Mouse (Mus musculus) yolk sac, embryonic 10.5 days (tissue): Measurements from ENCODE around the gene Cep57l1.

Experiments used
- DNase-seq: peaks from one replicate; pipeline ENCODE4 v3.0.0-alpha.2; 2017; ENCODE audit warnings: low spot score

Gene Cep57l1

DNA sequence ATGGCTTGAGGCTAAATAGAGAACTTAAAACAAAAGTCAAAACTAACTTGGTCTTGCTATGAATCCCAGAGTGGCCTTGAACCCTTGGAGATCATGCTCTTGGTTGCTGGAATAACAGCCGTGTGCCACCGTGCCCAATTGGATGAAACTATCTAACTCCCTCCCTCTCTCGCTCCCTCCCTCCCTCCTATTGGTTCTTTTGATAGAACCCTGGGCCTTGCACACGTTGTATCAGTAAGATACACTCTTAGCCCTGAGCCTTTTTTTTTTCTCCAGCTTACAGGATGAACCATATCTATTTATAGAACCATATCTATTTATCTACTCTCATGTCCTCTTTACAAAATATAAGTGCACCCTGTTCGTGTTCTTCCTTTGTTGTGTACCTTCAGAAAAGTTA lies 6.8 kb upstream of the Cep57l1 start:
- DNase-seq, result no peak

DNA sequence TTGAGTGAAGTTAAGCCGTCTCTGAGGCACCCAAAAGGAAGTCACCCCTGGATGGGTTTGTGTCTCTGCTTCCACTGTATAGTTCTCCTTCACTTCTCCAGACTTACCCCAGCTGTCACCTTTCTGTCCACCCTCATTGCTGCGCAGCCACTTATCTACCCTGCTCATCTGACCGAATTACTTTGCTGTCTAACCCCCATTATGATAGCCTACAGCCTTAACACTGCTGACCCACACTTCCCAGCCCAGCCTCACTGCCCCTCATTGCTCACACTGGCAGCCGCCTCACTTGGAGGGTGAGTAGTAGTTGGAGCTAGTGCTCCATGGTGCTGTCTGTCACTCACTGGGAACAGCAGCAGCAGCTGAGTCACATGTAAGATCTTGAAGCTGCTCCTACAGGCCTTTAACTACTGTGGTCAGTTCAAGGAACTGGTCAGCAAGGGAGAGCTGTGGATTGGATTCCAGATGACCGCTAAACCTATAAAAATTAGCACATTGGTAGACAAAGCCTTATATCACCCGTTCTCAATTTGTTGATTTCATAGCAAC lies 4.7 kb upstream of the Cep57l1 start:
- no peak for DNase-seq

DNA sequence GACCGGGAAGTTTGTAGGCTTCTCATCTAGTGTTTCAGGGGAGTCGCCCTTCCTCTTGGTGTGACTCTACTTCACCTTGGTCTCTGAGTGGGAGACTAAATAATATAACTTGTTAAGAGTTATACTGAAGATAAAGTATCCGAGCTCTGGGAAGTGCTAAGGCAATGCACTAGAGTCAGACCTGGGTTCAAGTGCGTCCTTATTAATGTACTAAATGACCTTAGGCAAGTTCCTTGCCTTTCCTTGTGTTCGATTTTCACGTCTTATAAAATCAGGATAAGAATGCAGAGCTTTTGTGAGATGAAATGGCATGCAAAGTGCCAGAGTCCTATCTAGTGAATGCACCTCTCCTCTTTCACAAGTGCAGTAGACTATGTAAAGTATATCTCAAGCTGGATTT lies 2.9 kb upstream of the Cep57l1 start:
- DNase-seq, result no peak

DNA sequence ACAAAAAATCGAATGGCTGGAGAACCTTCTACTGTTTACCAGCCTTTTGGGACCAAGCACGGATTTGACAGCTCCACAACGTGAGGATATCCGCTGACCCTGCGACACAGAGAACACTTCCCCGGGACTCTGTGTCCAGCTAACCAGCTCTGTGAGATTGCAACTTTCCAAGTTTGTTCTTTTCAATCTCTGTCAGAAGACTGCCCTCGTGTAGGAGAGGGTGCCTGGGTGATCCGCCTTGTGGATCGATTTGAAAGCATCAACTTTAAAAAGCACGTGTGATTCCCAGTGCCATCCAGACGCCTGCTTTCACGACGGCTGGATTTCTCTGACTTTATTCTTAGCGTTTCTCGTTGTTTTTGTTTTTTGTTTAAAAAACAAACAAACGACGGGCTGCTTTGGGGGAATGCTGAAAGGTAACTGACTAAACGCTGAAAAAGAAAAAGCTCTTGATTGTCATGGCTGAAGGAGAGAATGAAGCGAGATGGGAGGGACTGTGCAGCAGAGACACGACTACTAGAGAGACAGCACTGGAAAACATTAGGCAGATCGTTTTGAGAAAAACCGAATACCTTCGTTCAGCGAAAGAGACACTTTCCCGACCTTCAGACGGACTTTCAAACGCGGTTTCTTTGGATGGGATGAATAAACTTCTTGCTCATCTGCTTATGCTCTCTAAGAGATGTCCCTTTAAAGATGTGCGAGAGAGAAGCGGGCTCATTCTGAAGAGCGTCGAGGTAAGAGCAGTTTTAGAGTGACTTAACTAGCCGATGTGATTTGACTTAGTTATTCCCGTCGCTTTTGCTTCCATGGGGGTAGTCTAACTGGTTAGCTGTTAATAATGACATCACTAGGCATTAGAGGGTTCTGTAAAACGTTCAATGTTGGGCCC lies 1.1 kb upstream of the Cep57l1 start:
- peak; percentile 21 for DNase-seq

DNA sequence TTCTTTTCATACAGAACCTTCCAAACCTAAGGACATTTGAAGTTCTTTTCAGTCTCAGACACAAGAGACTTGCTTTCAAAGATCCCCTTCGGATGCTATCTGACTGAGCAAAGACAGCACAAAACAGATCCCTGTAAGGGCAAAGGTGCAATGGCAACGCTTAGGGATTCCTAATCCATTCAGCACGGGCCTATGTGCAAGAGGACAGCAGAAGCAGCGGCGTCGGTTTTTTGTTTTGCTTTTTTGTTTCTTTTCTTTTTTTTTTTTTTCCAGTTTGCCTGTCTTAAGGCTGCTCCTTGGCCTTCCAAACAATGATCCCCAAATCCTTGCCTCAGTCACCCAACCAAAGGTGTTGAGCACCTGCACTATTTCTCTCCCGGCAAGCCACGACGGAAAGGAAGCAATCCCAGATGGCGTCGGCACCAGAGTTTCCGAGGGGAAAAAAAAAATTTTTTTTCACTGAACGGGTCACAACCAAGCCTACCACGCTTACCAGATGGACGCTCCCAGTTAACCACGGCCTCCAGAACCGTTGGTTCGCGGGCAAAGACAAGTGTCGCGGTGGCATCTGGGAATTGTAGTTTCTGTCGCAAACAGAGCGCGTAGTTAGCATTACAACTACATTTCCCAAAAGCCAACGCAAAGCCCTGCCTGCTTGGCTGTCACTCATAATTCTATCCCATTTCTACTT lies 446 bp downstream of the Cep57l1 start:
- no peak for DNase-seq

DNA sequence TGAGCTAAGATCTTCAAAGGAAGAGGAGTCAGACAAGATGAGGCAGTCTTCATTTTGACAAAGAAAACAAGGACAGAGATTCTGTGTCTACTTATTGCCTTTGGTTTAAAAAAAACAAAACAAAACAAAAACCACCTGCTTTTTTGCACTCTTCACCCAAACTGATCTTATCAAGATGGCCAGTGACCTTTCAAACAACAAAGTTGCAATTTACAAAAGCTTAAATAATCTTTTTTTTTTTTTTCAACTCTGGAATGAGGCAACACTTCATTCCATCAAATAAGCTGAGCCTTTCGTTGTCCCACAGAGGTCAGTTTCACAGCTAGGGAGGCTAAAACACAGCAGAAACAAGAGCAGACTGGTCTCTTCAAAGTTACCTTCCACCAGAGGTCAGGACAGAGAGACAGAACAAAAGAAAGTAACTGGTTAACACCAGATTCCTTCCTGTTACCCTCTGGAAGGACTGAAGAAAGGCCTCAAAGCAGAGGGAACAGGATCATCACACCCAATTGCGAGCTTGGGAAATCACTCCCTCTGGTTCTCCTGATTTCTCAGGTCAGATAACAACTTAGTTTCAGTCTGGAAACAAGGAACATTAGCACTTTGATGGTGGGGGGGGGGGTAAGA lies 3.8 kb downstream of the Cep57l1 start:
- peak; percentile 41 for DNase-seq

DNA sequence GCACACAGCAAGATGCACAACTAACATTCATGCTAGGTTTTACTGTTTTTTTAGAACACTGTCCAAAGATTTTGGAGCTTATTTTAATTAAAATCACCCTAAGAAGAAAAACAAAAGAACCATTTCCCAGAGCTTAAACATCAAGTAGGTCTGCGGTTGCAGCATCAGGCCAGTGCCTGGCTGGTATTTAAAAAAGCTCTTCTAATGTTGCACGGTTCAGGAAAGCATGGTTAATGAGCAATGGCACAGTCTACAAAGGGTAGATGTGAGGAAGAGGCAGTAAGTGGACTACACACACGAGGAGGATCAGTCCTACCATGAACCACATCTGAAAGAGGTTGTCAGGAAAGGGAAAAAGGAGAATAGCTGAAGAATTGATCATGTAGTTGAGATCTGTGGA lies 5.0 kb downstream of the Cep57l1 start:
- no peak for DNase-seq

DNA sequence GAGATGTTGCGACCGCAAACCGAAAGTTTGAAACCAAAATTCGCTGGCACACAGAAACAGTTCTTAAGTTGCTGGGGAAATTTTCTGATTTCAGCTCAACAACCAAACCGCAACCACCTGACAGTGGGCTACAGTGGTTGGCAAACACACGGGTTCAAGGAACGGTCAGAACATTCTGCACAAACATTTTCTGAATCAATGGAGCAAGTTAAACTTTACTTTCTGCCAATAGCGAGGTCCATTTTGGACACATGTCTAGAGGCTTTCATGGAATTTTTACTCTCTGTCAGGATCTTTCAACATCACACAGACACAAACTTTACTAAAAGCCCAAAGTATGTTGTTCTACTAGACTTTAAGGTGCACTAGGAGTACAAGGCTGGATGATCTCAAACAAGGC lies 6.2 kb downstream of the Cep57l1 start:
- DNase-seq, result no peak

DNA sequence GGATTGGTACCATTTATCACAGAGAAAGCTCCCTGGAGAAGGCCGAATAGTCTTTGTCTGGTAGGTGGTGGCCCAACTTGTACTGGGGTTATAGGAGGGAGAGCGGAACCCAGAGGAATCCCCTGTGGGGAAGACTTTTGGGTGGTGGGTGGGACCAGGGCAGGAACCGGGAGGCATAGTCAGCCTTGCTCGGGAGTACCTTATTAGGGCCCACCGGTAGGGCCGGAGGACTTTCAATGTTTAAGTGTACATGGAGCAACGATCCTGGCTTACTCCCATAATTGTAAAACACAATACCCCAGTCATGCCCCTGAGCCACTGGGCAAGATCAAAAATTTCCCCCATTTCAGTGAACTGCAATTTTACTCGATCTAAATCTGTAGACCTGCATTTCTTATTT lies 12.4 kb downstream of the Cep57l1 start:
- no peak for DNase-seq

DNA sequence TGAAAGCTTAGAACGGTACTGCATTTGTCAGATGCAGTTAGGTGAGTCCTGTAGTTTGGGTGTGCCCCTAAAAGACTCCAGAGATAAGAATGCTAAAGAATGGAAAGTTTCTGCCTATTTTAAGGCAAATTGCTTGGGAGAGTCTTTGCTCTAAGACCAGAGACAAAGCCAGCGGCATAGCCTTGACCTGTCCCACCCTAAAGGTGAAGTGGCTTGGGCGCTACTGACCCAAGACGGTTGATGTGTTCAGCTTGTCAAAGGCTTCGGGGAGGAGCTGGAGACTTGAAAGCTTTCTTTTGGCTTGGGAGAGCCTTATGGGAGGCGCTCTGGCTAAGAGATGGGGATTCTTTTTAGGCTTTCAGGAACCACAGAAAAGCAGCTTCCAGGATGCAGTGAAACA lies 17.3 kb downstream of the Cep57l1 start:
- DNase-seq, result no peak

DNA sequence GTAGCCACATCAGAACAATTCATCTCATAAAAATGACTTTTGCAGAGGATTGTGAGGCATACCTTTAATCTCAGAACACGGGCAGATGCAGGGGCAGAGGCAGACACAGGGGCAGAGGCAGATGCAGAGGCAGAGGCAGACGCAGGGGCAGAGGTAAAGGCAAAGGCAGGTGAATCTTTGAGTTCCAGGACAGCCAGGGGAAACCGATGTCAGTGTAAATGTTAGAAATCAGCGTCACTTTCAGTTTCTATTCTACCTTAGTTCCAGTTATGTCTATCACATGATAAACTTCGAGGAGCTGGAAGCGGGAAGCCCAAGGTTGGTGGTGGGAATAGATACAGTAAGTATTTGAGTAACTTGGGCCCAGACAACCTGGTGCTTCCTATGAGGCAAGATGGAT lies 42.4 kb downstream of the Cep57l1 start:
- no peak for DNase-seq

DNA sequence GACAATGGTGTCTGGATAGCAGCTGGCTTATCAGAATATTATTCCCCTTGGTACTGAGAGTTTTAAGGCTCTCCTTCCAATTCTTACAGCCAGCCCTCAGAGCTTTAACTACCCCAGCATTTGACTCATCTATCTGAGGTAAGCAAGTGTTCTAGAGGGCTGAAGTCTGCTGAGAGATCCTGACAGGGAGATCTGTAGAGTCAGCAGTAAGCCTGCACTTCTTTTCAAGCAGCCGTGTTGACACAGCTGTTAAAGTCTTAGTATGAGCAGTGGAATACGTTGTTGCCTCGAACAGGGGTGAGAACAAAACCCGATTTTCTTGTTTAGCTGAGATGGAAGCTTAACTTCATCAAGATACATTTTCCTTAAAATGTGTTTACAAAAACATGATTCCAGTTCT lies 43.4 kb downstream of the Cep57l1 start:
- DNase-seq, result peak; percentile 42

DNA sequence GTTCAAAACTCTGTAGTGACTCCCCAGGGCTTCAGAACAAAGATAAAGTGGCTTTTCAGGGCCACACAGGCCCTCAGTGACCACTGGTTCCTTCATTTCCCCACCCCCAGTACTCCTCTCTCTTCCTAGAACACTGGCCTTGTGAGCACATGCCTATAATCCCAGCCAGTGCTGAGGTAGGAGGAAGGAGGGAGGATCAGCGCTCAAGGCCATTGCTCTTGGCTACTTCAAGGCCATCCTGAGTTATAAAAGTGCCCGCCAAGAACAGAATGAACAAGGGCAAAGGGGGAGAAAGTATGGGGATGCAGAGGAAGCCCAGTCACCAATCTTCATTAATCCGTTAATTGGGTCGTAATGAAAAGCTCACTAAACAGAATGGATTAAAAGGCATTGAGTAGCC lies 44.1 kb downstream of the Cep57l1 start:
- no peak for DNase-seq

DNA sequence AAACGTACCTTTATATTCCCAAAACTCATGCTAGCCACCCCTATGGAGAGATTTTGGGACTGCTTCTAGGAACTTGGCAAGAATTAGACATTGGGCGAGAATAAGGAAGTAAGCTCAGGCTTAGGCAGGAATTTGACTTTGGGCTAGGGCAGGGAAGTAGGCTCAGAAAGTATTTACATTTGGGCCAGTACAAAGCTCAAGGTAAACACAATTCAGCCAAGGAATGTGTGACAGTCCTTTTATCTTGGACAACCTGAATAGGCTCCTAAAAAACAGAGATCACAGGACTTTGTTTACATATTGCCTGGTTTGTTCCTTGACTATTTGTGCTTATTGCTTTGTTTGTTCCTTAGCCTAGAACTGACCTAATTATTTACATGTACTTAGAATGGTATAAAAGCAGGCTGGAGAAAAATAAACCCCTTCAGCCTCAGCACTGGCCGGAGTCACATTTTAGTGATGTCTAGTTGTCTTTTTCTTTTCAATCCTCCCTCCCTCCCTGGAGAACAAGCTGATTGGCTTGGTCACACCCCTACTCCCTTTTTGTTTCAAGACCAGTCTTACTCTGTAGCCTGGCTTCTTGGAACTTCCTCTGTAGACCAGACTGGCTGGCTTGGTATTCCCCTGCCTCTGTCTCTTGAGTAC lies 45.8 kb downstream of the Cep57l1 start:
- DNase-seq, result no peak

DNA sequence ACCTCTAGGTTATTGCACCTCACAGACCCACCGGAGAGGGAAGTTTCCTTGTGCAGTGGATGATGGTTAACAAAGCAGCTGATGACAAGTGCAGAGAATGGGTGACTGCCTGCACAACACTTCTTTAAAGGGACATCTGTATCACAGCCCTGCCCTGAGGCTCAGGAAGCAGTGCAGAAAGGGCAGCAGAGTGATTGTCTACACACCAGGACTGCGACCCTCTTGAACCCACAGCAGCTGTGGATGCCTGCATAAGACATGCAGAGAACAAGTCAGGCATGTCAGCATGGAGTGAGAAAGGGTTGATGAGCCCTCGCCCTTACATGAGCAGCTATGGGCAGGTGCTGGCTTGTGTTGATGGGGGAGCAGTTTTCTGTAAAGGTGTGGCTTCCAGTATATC lies 48.8 kb downstream of the Cep57l1 start:
- no peak for DNase-seq

DNA sequence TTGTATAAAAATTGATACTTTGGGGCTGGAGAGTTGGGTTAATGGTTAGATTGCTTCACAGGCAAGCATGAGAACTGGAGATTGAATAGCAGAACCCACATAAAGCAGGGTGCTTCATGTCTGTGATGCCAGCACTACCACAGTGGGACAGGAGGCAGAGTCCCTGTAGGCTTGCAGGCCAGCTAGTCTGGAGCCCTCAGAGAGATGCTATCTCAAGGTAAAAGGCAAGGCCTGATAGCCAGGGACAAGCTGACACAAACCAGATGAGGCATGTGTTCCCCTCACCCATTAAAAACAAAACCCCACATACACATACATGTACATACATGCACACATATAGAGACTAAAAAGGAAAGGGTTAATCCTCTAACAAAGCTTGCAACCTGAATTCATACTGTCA lies 51.6 kb downstream of the Cep57l1 start:
- DNase-seq, result no peak

DNA sequence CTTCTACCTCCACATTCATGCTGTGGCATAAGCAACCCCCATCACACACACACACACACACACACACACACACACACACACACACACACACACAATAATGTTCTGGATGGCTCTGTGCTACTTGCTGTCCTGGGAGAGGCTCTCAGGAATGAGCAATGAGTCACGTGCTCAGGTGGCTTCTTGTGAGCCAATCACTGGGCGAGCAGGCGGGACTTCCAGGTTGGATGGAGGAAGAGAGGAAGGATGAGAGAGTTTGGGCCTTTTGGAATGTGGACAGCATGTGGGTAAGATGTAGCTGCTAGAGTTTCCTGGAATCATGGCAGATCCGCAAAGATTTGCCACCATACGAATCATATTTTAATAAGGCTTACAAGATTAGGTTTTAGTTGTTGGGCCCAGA lies 52.4 kb downstream of the Cep57l1 start:
- DNase-seq, result no peak

DNA sequence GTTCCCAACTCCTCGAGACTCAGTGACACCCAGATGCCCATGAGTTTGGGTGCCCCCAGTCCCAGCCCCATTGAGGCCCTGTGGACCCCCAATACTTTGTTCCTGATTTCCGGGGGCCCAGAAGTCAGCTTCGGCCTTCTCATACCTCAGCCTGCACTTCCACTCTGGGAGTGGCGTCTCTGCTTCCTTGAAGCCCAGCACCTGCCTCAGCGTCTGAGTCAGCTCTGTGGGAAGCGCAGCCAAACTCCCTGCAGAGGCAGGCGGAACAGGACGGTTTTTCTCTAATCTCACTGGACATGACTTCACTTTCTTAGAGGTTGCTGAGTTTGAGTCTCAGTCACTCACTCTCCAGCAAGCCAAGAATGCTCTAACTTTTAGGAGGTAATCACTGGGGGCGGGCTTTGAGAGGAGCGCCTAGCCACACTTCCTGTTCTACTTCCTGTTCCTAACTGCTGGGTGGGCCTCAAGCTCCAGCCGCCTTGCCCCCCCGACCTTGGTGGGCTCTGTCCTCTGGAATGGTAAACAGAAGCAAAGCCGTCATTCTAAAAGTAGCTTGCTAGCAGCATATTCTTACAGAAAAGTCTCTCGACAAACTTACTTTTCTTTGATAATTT lies 57.7 kb downstream of the Cep57l1 start:
- no peak for DNase-seq

DNA sequence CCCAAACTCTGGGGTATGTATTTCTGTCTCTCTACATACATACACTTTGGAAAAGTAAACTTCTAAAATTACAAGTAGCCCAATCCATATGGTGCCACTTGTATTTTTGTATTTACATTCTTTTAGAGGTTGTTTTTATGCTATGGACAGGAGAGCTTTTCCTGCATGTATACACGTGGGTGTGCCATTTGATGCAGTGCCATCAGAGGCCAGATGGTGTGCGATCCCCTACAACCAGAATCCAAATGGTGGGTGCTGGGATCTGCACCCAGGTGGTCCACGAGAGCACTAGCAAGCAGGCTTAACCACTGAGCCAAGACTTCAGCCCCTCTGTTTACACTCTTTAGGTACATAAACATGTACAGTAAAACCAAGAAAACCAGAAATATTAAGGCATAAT lies 60.4 kb downstream of the Cep57l1 start:
- no peak for DNase-seq

DNA sequence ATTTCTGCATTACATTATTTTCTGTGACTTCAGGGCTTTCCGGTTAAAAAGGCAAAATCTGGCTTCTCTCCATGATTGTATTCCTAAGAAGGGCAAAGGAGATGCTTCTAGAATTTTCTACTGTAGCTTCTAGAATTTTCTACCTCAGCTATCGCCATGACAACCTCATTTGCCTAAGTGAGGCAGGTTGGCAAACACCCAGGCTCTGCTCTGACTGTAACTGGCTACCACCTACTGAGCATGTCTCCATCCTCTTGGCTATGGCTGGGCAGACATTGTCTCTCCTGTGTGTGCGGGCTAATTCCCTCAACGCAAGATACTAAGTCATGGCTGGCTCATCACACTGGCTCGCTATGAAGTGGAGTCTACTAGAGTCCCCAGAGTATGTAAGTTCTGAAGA lies 63.1 kb downstream of the Cep57l1 start:
- DNase-seq, result no peak

DNA sequence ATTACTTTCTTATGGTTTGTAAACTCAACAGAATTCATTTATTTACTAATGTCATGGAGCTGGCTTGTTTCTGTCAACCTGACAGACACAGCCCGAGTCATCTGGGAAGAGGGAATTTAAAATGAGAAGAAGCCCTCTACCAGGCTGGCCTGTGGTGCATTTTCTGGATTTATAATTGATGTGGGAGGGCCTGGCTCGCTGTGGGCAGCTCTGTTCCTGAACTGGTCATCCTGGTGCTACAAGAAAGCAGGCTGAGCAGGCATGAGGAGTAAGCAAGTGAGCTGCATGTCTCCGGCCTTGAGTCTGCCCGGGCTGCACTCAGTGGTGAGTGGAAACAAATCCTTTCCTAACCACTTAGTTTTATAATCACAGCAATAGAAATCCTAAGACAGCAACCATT lies 65.7 kb downstream of the Cep57l1 start:
- no peak for DNase-seq

DNA sequence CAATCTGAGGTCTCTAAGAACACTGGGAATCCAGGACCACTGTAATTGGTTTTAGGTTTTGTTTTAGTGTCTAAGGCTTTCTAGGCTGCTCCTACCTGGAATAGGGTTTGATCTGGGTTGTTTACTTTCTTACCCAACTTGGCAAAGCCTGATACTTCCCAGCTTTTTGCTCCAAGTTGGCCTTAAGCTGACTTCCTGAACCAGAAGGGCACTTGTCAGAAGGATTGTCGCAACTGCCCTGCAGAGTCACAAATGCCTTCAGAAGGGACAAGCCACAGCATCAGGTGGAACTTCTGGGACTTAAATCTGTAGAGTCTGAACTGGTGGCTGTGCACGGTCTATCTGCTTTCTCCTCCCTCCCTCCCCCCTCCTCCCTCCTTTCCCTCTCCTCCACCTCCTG lies 69.5 kb downstream of the Cep57l1 start:
- DNase-seq, result no peak
